Mouse (Mus musculus): ENCODE results near the gene Pi4k2a.

Gene Pi4k2a

DNA sequence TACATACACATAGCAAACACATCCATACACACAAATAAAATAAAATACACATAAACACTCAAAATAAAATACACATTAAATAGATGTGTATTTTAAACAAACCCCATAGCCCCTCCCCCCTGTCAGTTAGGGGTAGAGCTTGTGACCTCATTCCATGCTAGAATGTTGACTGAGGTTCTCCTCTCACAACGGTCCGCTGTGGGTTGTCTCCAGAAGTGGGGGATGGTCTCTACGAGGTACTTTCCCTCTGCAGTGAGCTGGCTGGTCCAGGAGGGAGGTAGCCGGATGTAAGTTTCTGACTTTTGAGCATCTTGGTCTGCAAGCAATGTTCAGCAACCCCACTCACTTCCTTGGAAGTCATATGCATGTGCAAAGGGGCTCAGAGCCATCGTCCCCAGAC lies 73.5 kb downstream of the Pi4k2a start, which contains the start of gene Zfyve27:
Zfyve27 (plus strand) TSS at position 188 of the 400 bp plus-strand sequence.
- no peak for DNase-seq (ENCODE audit: extremely low spot score, low spot score)

DNA sequence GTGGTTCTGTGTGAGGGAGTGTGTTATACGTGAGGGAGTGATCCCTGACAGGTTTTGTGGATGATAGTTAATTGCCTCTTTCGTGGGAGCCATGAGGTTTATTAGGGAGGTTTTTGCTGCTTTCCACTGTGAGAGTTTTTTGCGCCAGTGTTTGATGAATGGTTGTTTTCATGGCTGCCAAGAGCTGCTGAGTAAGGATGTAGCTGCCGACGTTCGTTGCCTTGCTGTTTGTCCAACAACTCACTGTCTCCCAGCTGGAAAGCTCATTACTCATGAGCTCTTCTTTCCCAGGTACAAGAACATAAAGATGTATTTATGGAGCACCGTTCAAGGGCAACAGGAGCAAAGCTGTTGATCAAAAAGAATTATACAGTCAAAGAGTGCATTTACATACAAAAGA lies 73.9 kb downstream of the Pi4k2a start:
- DNase-seq (ENCODE audit: extremely low spot score, low spot score): no peak

DNA sequence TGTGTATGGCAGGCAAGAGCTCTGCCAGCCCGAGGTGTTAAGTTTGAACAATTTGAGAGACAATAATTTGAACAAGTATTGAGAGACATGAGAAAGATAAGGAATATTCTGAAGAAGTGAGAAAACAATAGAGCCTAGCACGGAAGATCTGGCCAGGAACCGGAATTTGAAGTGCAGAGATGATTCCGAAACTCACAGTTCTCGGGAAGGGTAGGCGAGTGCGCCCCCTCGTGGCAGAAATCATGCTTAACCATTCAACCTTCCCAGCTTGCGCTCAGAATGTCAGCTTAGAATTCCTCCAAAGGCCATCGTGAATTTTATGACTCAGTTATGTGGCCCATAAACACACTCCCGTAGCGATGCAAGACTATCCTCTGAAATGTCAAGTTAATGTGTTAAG lies 75.9 kb downstream of the Pi4k2a start:
- peak; percentile 87 for DNase-seq (ENCODE audit: extremely low spot score, low spot score)

DNA sequence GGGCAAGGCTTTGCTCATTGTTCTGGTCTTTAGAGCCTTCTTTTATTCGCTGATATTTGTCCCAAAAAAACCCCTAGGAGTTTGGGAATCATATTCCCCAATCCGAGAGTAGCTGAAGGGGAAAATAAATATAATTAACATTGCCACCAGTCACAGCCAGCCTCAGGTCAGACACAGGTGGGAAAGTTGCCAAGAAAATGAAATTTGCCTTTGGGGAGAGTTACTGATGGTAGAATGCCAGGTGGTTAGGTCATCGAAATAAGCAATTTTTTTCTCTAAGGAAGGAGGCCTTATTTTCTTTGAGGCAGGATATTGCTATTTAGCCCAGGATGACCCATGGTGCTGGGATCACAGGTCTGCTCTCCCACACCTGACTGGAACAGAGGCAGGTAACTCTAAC lies 76.5 kb downstream of the Pi4k2a start:
- DNase-seq (ENCODE audit: extremely low spot score, low spot score): no peak

DNA sequence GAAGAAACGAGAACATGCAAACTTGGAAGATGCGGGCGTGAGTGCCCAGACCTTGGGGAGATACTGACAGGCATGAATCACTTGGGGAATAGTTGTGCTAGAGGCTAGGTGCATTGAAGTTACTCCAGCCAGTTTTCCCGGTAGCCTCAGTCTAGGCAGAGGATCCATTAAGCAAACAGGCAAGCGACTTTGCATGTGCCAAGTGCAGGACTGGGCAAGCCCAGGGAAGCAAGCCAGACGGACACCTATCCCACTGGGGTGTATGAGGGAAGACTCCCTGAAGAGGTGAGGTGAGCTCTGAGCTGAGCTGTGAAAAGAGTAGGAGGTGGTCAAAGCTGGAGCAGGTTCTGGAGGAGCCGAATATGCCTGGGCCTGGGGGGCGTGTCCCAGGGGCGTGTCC lies 77.2 kb downstream of the Pi4k2a start:
- DNase-seq (ENCODE audit: extremely low spot score, low spot score): no peak

DNA sequence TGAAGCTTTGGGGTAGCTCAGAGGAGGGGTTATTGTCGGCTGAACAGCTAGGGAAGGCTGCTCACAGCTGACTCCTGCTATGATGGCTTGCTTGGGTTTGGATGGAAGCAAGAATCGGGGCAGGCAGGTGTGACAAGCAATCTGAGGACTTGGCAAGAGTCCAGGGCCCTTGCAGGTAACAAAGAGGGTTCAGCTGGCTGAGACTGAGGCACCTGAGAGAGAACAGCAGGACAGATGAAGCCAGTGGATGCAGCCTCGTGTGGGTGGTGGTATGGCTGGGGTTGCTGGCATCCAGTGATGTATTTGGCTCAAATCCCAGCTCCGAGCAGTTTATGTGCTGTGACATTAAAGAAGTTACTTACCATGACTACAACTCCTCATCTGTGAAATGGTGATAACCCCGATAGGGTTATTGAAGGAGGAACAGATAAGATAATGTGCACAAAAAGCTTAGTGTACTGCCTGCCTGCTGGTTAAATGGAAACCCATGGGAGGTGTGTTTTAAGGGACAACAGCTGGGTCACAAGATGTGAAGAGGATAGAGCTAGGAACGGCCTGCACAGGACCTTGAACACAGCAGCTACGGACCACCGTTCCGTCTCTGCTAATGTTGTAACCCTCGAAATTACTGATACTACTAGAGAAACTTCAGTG lies 79.2 kb downstream of the Pi4k2a start:
- no peak for DNase-seq (ENCODE audit: extremely low spot score, low spot score)

DNA sequence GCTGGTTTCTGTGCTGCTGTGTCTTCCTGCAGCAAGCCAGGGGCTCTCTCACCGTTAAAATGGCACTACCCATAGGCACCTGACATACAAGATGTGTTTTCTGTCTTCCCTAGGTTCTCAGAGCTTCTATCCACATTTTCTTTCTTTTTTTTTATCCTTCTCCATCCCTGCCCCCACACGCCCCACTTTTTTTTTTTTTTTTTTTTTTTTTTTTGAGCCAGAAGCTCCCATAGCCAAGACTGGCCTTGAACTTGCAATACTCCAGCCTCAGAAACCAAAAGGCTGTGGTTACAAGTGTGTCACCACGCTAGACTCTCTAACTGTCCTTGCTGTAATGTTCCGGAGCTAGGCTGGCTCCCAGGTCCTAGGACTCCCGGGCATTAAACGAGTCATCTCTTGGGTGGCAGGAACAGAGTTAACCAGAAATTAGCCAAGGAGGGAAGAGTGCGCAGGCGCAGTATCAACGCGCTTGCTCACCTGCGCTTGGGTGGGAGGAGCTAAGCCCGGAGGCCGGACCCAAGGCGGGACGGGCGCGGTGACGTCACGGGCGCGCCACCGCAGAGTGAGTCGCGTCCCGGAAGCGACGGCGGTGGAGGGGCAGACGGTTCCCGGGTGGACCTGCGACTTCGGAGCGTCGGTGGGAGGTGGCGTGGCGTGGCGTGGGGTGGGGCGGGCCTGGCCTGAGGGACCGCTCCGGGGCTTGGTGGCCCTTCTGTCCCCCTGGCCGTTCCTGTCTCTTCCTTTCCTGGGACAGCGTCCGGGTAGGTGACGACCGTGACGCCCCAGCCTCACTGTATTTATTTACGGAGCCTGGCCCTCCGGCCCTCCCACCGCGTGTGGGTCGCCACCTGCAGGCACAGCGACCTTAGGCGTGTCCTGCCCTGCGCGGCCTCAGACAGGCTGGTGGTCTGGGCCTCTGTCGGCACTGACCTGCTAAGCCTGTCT lies 80.0 kb downstream of the Pi4k2a start:
- peak; percentile 88 for DNase-seq (ENCODE audit: extremely low spot score, low spot score)
